Mouse (Mus musculus): ENCODE data around the gene Hsd17b11.

DNA sequence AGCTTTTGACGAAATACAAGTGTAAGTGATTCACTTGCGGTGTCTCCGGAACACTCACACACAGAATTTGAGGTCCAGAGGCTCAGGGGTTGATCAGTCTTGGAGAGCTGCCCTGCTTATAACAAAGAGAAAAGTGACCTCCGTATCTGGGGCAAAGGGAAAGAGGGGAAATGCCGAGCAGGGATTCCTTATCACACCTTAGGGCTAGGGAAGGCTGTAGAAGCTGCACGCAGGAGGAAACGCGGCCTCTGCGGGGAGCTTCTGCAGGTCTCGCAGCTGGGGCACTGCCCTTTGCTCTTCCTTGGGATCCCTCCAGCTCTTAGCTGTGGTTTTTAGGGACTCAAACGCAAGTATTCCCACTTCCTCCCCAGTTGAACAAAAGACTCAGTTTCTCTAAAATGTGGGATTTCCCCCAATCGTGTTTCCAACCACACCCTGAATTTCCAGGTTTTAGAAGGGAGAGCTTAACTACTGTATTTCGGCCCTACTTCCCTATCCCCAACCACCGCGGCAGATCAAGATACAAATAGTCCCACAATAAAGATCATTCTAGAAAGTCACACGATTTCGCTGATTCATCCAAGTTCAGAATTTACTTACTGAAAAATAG is 3.6 kb upstream of the Hsd17b11 start:
- TF ChIP-seq GATA1 (IDR thresholded peaks at IDR 0.05; ENCODE audit: low read length) (no peak), TAL1 (IDR thresholded peaks at IDR 0.05; ENCODE audit: low read length) (no peak)
